Mouse (Mus musculus): ENCODE data around the gene Gm5662.
"Not testable (repeated sequence)": the region's sequence is repeated elsewhere in the genome, so short reads cannot be mapped to it uniquely, and the experiment has no call there.

Gene Gm5662

GRCm38 (mm10) chr12:88274400-88274799 lies at the start of gene Gm5662:
Gene Gm5662 (minus strand): TSS chr12:88274500.
- not testable (repeated sequence) for DNase-seq

- not testable (repeated sequence) for DNase-seq
These were observed 49.6 kb upstream of the Gm5662 start, which contains the start of gene Gm5039 for GRCm38 (mm10) chr12:88323926-88324325. Gene Gm5039 (minus strand): TSS chr12:88324026.

GRCm38 (mm10) chr12:88314556-88314955 lies 40.3 kb upstream of the Gm5662 start:
- no peak for DNase-seq

- not testable (repeated sequence) for DNase-seq
These were observed 22.9 kb upstream of the Gm5662 start for GRCm38 (mm10) chr12:88297171-88297570.

GRCm38 (mm10) chr12:88293082-88293481 lies 18.8 kb upstream of the Gm5662 start:
- not testable (repeated sequence) for DNase-seq

- not testable (repeated sequence) for DNase-seq
These were observed 10.9 kb upstream of the Gm5662 start for GRCm38 (mm10) chr12:88285224-88285623.

GRCm38 (mm10) chr12:88257241-88257640 lies 17.1 kb downstream of the Gm5662 start:
- no peak for DNase-seq

GRCm38 (mm10) chr12:88255917-88256316 lies 18.4 kb downstream of the Gm5662 start:
- not testable (repeated sequence) for DNase-seq

- DNase-seq = not testable (repeated sequence)
These were observed 24.3 kb downstream of the Gm5662 start, which contains the start of gene Gm8332 for GRCm38 (mm10) chr12:88250000-88250399. Gene Gm8332 (minus strand): TSS chr12:88250100.

GRCm38 (mm10) chr12:88245786-88246185 lies 28.5 kb downstream of the Gm5662 start:
- DNase-seq = not testable (repeated sequence)

- DNase-seq = not testable (repeated sequence)
These were observed 31.4 kb downstream of the Gm5662 start for GRCm38 (mm10) chr12:88242940-88243339.
